Mouse (Mus musculus): ENCODE measurements around the gene Apol9a. TPM values are rescaled to one million over a fixed set of nuclear protein-coding genes. Genes with fewer than 3 reads are reported as not detected.

Apol9a gene
- polyA plus RNA-seq, 1 experiment: 5.4 TPM

DNA sequence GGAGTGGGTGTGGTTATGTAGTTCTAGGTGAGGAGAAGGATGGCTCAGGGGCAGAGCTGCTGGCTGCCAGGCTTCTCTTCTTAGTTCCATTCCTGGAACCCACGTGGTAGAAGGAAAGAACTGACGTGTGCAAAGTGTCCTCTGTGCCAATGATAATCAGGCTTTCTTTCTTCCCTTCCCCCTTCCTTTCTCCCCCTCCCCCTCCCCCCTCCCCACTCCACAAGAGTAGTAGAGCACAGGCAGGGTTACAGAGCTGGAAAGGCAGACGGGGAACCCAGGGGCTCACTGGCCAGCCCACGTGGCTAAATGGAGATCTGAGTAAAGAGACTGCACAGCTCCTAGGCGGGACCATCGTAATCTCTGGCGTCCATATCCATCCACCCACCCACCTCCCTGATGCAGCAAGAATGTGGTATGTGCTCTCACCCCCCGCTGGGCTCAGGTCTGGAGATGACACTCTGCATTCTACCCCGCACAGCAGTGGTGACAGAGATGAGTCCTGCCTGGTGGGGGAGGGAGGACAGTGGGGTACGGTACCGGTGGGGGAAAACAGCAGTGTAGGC lies 54.6 kb downstream of the Apol9a start:
- Histone ChIP-seq H3K4me1 (replicated peaks; ENCODE audit: control insufficient read depth, insufficient read depth, low read length) (no peaks in the 10 kb centered on the region), H3K36me3 (ENCODE audit: control insufficient read depth, insufficient read depth, low read length) (no peaks in the 10 kb centered on the region), H3K27me3 (ENCODE audit: control insufficient read depth, insufficient read depth, low read length) (no peaks in the 10 kb centered on the region), H3K4me3 (ENCODE audit: control insufficient read depth, insufficient read depth, low read length) (no peak overlapping the region), H3K27ac (ENCODE audit: control insufficient read depth, insufficient read depth, low read length) (no peak overlapping the region)
- TF ChIP-seq CTCF (IDR thresholded peaks at IDR 0.05; ENCODE audit: borderline replicate concordance, control insufficient read depth, extremely low read depth, insufficient read depth, low read length, poor library complexity) (no peak), POLR2A (IDR thresholded peaks at IDR 0.05; ENCODE audit: control insufficient read depth, extremely low read depth, insufficient read depth, low read length, poor library complexity) (no peak)
- DNase-seq: no peak
- WGBS: 50% methylated on average over 11 of the region's 11 CpGs

DNA sequence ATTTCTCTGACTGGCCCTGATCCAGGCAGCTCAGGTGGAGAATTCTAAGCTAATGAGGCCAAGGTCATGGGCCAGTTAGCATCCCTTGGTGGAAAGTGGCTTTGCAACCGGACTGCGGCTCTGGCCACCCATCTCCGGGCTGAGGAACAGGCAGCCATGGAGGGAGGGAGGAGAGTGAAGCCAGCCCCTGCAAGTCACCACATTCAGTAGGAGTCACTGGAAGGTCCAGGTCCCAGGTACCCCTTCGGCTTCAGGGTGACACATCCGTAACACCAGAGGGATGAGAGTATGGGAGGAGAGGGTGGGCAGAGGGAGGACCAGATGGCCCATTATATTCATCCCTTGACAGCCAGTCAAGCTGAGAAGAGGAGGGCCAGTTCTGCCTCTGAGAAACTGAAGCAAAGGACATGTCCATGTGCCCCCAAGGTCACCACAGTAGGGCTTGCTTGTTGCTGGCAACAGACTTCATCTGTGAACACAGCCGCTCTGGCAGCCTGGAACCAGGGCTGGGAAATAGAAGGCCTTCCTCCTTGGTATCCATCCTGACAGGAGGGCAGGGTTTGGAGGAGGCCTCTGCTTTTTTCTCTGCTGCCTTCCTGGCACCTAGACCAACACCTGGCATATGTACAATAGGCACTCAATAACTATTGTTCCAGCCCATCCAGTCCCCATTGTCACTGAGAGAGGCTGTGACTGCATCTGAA lies 55.9 kb downstream of the Apol9a start:
- WGBS: 97% methylated on average over 6 of the region's 6 CpGs
- no peak for DNase-seq
- Histone ChIP-seq H3K27ac (ENCODE audit: control insufficient read depth, insufficient read depth, low read length) (no peak overlapping the region), H3K4me1 (replicated peaks; ENCODE audit: control insufficient read depth, insufficient read depth, low read length) (no peaks in the 10 kb centered on the region), H3K36me3 (ENCODE audit: control insufficient read depth, insufficient read depth, low read length) (no peaks in the 10 kb centered on the region), H3K4me3 (ENCODE audit: control insufficient read depth, insufficient read depth, low read length) (no peak overlapping the region), H3K27me3 (ENCODE audit: control insufficient read depth, insufficient read depth, low read length) (no peaks in the 10 kb centered on the region)
- TF ChIP-seq POLR2A (IDR thresholded peaks at IDR 0.05; ENCODE audit: control insufficient read depth, extremely low read depth, insufficient read depth, low read length, poor library complexity): no peak
- no peak for TF ChIP-seq CTCF (IDR thresholded peaks at IDR 0.05; ENCODE audit: borderline replicate concordance, control insufficient read depth, extremely low read depth, insufficient read depth, low read length, poor library complexity)

DNA sequence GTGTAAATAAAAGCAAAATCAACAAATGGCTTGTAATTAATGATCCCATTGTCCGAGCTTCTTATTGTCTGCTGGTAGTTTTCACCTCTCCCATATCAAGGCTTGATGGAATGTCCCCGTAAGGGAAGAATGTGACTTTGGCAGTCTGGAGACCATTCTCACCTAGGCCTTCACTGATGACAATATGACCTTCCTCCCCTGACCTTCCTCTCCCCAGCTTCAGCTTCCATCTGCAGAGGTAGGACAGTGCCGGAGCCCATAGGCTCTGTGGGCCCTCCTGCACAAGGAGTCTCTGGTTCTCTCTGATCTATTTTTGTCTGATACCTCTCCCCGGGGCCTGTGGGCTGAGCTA lies 56.5 kb downstream of the Apol9a start:
- Histone ChIP-seq H3K36me3 (ENCODE audit: control insufficient read depth, insufficient read depth, low read length) (no peaks in the 10 kb centered on the region), H3K4me3 (ENCODE audit: control insufficient read depth, insufficient read depth, low read length) (no peak overlapping the region), H3K4me1 (replicated peaks; ENCODE audit: control insufficient read depth, insufficient read depth, low read length) (no peaks in the 10 kb centered on the region), H3K27ac (ENCODE audit: control insufficient read depth, insufficient read depth, low read length) (no peak overlapping the region), H3K27me3 (ENCODE audit: control insufficient read depth, insufficient read depth, low read length) (no peaks in the 10 kb centered on the region)
- 80% methylated on average over 4 of the region's 4 CpGs for WGBS
- TF ChIP-seq POLR2A (IDR thresholded peaks at IDR 0.05; ENCODE audit: control insufficient read depth, extremely low read depth, insufficient read depth, low read length, poor library complexity) (no peak), CTCF (IDR thresholded peaks at IDR 0.05; ENCODE audit: borderline replicate concordance, control insufficient read depth, extremely low read depth, insufficient read depth, low read length, poor library complexity) (no peak)
- no peak for DNase-seq

Other genes starting within 250 kb of the Apol9a start
- gene Rbfox2, start 104.1 kb downstream of the Apol9a start, polyA plus RNA-seq (2012; rRNA removed): 13.4 and 20.5 TPM in 2 replicates
- gene Apol7a, start 12.0 kb downstream of the Apol9a start, polyA plus RNA-seq (2012; rRNA removed): 0.19 and 0.20 TPM in 2 replicates
- gene Apol7b, start 36.4 kb upstream of the Apol9a start, polyA plus RNA-seq (2012; rRNA removed): 0.10 and 0.27 TPM in 2 replicates
- not detected in 2 replicates for gene Apol10a, start 65.9 kb upstream of the Apol9a start, polyA plus RNA-seq (2012; rRNA removed)
- gene Apol11a, start 97.1 kb upstream of the Apol9a start, polyA plus RNA-seq (2012; rRNA removed): 0.11 and 0.14 TPM in 2 replicates
- 10.0 and 13.6 TPM in 2 replicates for gene Apol7c, start 122.2 kb upstream of the Apol9a start, polyA plus RNA-seq (2012; rRNA removed)
- not detected in 2 replicates for gene 1700025B11Rik, start 150.8 kb upstream of the Apol9a start, polyA plus RNA-seq (2012; rRNA removed)
- gene Apol10b, start 185.0 kb upstream of the Apol9a start, polyA plus RNA-seq (2012; rRNA removed): 0.18 and 0.26 TPM in 2 replicates
- gene Gm36245, start 188.1 kb upstream of the Apol9a start, polyA plus RNA-seq (2012; rRNA removed): not detected in 2 replicates
- 0.28 and 0.44 TPM in 2 replicates for gene Apol11b, start 232.2 kb upstream of the Apol9a start, polyA plus RNA-seq (2012; rRNA removed)

Data from thymus, adult 2 months (tissue).